Mouse (Mus musculus): ENCODE data around the gene Ryr2.
"Not testable (repeated sequence)": the region's sequence is repeated elsewhere in the genome, so short reads cannot be mapped to it uniquely, and the experiment has no call there.

The Ryr2 gene

GRCm38 (mm10) chr13:11880503-11881227 is 226.1 kb downstream of the Ryr2 start:
- no peak for DNase-seq (ENCODE audit: low read depth)

- no peak for DNase-seq (ENCODE audit: low read depth)
Measured at GRCm38 (mm10) chr13:11879037-11879436, 227.7 kb downstream of the Ryr2 start.

GRCm38 (mm10) chr13:11874852-11875251 is 231.9 kb downstream of the Ryr2 start:
- peak; percentile 18 for DNase-seq (ENCODE audit: low read depth)

- DNase-seq (ENCODE audit: low read depth) = no peak
Measured at GRCm38 (mm10) chr13:11869971-11870370, 236.8 kb downstream of the Ryr2 start.

- no peak for DNase-seq (ENCODE audit: low read depth)
Measured at GRCm38 (mm10) chr13:11869486-11869885, 237.3 kb downstream of the Ryr2 start.

GRCm38 (mm10) chr13:11868979-11869378 is 237.8 kb downstream of the Ryr2 start:
- no peak for DNase-seq (ENCODE audit: low read depth)

GRCm38 (mm10) chr13:11868056-11868455 is 238.7 kb downstream of the Ryr2 start:
- no peak for DNase-seq (ENCODE audit: low read depth)

GRCm38 (mm10) chr13:11865261-11865660 is 241.5 kb downstream of the Ryr2 start:
- no peak for DNase-seq (ENCODE audit: low read depth)

- no peak for DNase-seq (ENCODE audit: low read depth)
Measured at GRCm38 (mm10) chr13:11851691-11852090, 255.1 kb downstream of the Ryr2 start.

GRCm38 (mm10) chr13:11843889-11844288 is 262.9 kb downstream of the Ryr2 start:
- DNase-seq (ENCODE audit: low read depth) = peak; percentile 4

GRCm38 (mm10) chr13:11837870-11838269 is 268.9 kb downstream of the Ryr2 start:
- DNase-seq (ENCODE audit: low read depth) = no peak

GRCm38 (mm10) chr13:11837152-11837551 is 269.6 kb downstream of the Ryr2 start:
- no peak for DNase-seq (ENCODE audit: low read depth)

- peak; percentile 63 for DNase-seq (ENCODE audit: low read depth)
Measured at GRCm38 (mm10) chr13:11836304-11837078, 270.3 kb downstream of the Ryr2 start.

GRCm38 (mm10) chr13:11831210-11831609 is 275.5 kb downstream of the Ryr2 start:
- no peak for DNase-seq (ENCODE audit: low read depth)

GRCm38 (mm10) chr13:11825563-11826226 is 281.1 kb downstream of the Ryr2 start:
- peak; percentile 33 for DNase-seq (ENCODE audit: low read depth)

GRCm38 (mm10) chr13:11818723-11819122 is 288.0 kb downstream of the Ryr2 start:
- DNase-seq (ENCODE audit: low read depth) = no peak

- DNase-seq (ENCODE audit: low read depth) = not testable (repeated sequence)
Measured at GRCm38 (mm10) chr13:11809365-11809764, 297.4 kb downstream of the Ryr2 start.

GRCm38 (mm10) chr13:11792536-11792935 is 314.2 kb downstream of the Ryr2 start:
- DNase-seq (ENCODE audit: low read depth) = no peak

- no peak for DNase-seq (ENCODE audit: low read depth)
Measured at GRCm38 (mm10) chr13:11790536-11790935, 316.2 kb downstream of the Ryr2 start.

- DNase-seq (ENCODE audit: low read depth) = no peak
Measured at GRCm38 (mm10) chr13:11782411-11783155, 324.2 kb downstream of the Ryr2 start.

GRCm38 (mm10) chr13:11781065-11781464 is 325.7 kb downstream of the Ryr2 start:
- no peak for DNase-seq (ENCODE audit: low read depth)

GRCm38 (mm10) chr13:11777726-11778125 is 329.0 kb downstream of the Ryr2 start:
- no peak for DNase-seq (ENCODE audit: low read depth)

All from 416B (cell line).